In genomic region chr16:86516144-86516543, GRCm38 (mm10) we compare ENCODE assay signal across 10 mouse cellular contexts.
DNase-seq lines count a peak whose midpoint lies in the region; ATAC-seq and TF ChIP-seq lines count a peak whose summit lies in the region.
"Had no signal": no experiment of that assay in that cellular context is flagged by ENCODE, and none has a peak within 500 bp of the region (broad histone marks: within the 10 kb centered on the region; RNA-seq: fewer than 3 reads in every experiment).

No protein-coding gene starts in this region.

- no peak for TF ChIP-seq CTCF in midbrain, postnatal 0 days (IDR thresholded peaks at IDR 0.05)

- no peaks in the 10 kb centered on the region for H3K9me3 ChIP-seq in heart, embryonic 14.5 days (ENCODE audit: control insufficient read depth, low read length)
- H3K9me3 ChIP-seq in midbrain, postnatal 0 days (ENCODE audit: low read length), result no peaks in the 10 kb centered on the region
- H3K9me3 ChIP-seq in midbrain, embryonic 11.5 days (ENCODE audit: control insufficient read depth, low read length), result no peaks in the 10 kb centered on the region
- no peaks in the 10 kb centered on the region for H3K9me3 ChIP-seq in forebrain, embryonic 11.5 days (ENCODE audit: control insufficient read depth, low read length)

- ATAC-seq in heart, embryonic 14.5 days (ENCODE audit: insufficient number of reproducible peaks, insufficient read depth, low FRiP score, low read depth), result no peak
- ATAC-seq in midbrain, postnatal 0 days (ENCODE audit: low FRiP score), result peak; percentile 70; the same call in 1 of the 2 replicates
- no peak for ATAC-seq in midbrain, embryonic 11.5 days (ENCODE audit: low FRiP score)
- ATAC-seq in forebrain, embryonic 11.5 days (replicated peaks; ENCODE audit: low FRiP score), result peak; percentile 84
- ATAC-seq: inflammation-experienced regulatory T-cells, adult 6 months had no signal

- no peak for DNase-seq in heart, adult 9 months (ENCODE audit: low spot score in 2 of 2)
- peak; percentile 65 for DNase-seq in midbrain, postnatal 0 days (ENCODE audit: low spot score)
- DNase-seq in midbrain, embryonic 11.5 days (ENCODE audit: low spot score, missing footprints), result no peak
- DNase-seq in forebrain, embryonic 11.5 days (ENCODE audit: low spot score), result no peak
- DNase-seq in thymus, adult 18-20 months, result no peak
- DNase-seq in adrenal gland, postnatal 36 days, result no peak
- DNase-seq: liver had no signal

- no peak overlapping the region for H3K9ac ChIP-seq in heart, embryonic 14.5 days (ENCODE audit: low read length)
- H3K9ac ChIP-seq in midbrain, postnatal 0 days (replicated peaks; ENCODE audit: low read length, poor library complexity, severe bottlenecking), result no peak overlapping the region
- no peak overlapping the region for H3K9ac ChIP-seq in midbrain, embryonic 11.5 days (ENCODE audit: low read length)
- H3K9ac ChIP-seq in forebrain, embryonic 11.5 days (ENCODE audit: low read length), result no peak overlapping the region

- H3K4me1 ChIP-seq in heart, embryonic 14.5 days (ENCODE audit: control insufficient read depth in 2 of 2, insufficient read depth in 2 of 2, low read length in 2 of 2), result no peaks in the 10 kb centered on the region
- H3K4me1 ChIP-seq in midbrain, postnatal 0 days (ENCODE audit: insufficient read depth, low read length), result no peaks in the 10 kb centered on the region
- no peaks in the 10 kb centered on the region for H3K4me1 ChIP-seq in midbrain, embryonic 11.5 days (ENCODE audit: control insufficient read depth, insufficient read depth, low read length)
- no peaks in the 10 kb centered on the region for H3K4me1 ChIP-seq in forebrain, embryonic 11.5 days (replicated peaks; ENCODE audit: control insufficient read depth, insufficient read depth, low read length)

- no peak overlapping the region for H3K4me3 ChIP-seq in heart, embryonic 14.5 days (ENCODE audit: control insufficient read depth in 1 of 2, insufficient read depth in 1 of 2, low read depth in 1 of 2, low read length in 2 of 2)
- no peak overlapping the region for H3K4me3 ChIP-seq in midbrain, postnatal 0 days (ENCODE audit: low read depth, low read length)
- H3K4me3 ChIP-seq in midbrain, embryonic 11.5 days (ENCODE audit: low read depth, low read length), result no peak overlapping the region
- no peak overlapping the region for H3K4me3 ChIP-seq in forebrain, embryonic 11.5 days (ENCODE audit: low read depth, low read length)

- H3K4me2 ChIP-seq in heart, embryonic 14.5 days (ENCODE audit: low read length), result no peak overlapping the region
- no peak overlapping the region for H3K4me2 ChIP-seq in midbrain, postnatal 0 days (ENCODE audit: low read depth, low read length, poor library complexity, severe bottlenecking)
- H3K4me2 ChIP-seq in midbrain, embryonic 11.5 days, result no peak overlapping the region
- H3K4me2 ChIP-seq in forebrain, embryonic 11.5 days (ENCODE audit: low read depth, low read length, severe bottlenecking), result no peak overlapping the region

- no peaks in the 10 kb centered on the region for H3K36me3 ChIP-seq in heart, embryonic 14.5 days (ENCODE audit: control insufficient read depth, insufficient read depth, low read length)
- H3K36me3 ChIP-seq in midbrain, postnatal 0 days (ENCODE audit: insufficient read depth, low read length), result no peaks in the 10 kb centered on the region
- H3K36me3 ChIP-seq in midbrain, embryonic 11.5 days (ENCODE audit: control insufficient read depth, insufficient read depth, low read length), result no peaks in the 10 kb centered on the region
- no peaks in the 10 kb centered on the region for H3K36me3 ChIP-seq in forebrain, embryonic 11.5 days (ENCODE audit: control insufficient read depth, insufficient read depth, low read length)

- H3K27ac ChIP-seq in heart, embryonic 14.5 days (replicated peaks in 1 of 2; ENCODE audit: control insufficient read depth in 1 of 2, insufficient read depth in 1 of 2, low read depth in 2 of 2, low read length in 2 of 2), result peak overlapping the region; percentile 4 to 49; a peak in 2 of 4 replicates
- H3K27ac ChIP-seq in midbrain, postnatal 0 days (ENCODE audit: low read depth, low read length), result no peak overlapping the region
- H3K27ac ChIP-seq in midbrain, embryonic 11.5 days (ENCODE audit: low read depth, low read length), result no peak overlapping the region
- no peak overlapping the region for H3K27ac ChIP-seq in forebrain, embryonic 11.5 days (ENCODE audit: low read depth, low read length)
- H3K27ac ChIP-seq: stomach, postnatal 0 days had no signal

- H3K27me3 ChIP-seq in heart, embryonic 14.5 days (ENCODE audit: control insufficient read depth, insufficient read depth, low read length), result no peaks in the 10 kb centered on the region
- H3K27me3 ChIP-seq in midbrain, postnatal 0 days (ENCODE audit: insufficient read depth, low read length), result no peaks in the 10 kb centered on the region
- H3K27me3 ChIP-seq in midbrain, embryonic 11.5 days (ENCODE audit: control insufficient read depth, insufficient read depth, low read length), result no peaks in the 10 kb centered on the region
- H3K27me3 ChIP-seq in forebrain, embryonic 11.5 days (ENCODE audit: control insufficient read depth, insufficient read depth, low read length), result no peaks in the 10 kb centered on the region

- 44% methylated on average over 3 of the region's 3 CpGs for WGBS in heart, embryonic 14.5 days
- 47% methylated on average over 3 of the region's 3 CpGs for WGBS in midbrain, postnatal 0 days
- 77% methylated on average over 3 of the region's 3 CpGs for WGBS in midbrain, embryonic 11.5 days
- WGBS in forebrain, embryonic 11.5 days, result 47% methylated on average over 3 of the region's 3 CpGs

Comparison
In these comparisons a context has a peak if more than half of its experiments do, and no peak if none do; other contexts are left out.
1. ATAC-seq: peak in midbrain, postnatal 0 days (single experiment) and forebrain, embryonic 11.5 days (single experiment); none in heart, embryonic 14.5 days (single experiment) and midbrain, embryonic 11.5 days (single experiment).
2. H3K27ac ChIP-seq: peak in heart, embryonic 14.5 days (2 of 2); none in midbrain, postnatal 0 days (single experiment), midbrain, embryonic 11.5 days (single experiment) and forebrain, embryonic 11.5 days (single experiment).